Mouse (Mus musculus) naive thymus-derived CD4-positive, alpha-beta T cell, adult 2 months (primary cell): ENCODE measurements at regions not wholly inside any gene's neighbourhood (a gene's known extent, or its start where the extent isn't known, plus 50 kb on each side); places are given as distances from the start of the nearest gene placed in this dataset.
"Not testable (repeated sequence)": the region's sequence is repeated elsewhere in the genome, so short reads cannot be mapped to it uniquely, and the experiment has no call there.

Experiments
- DNase-seq: peaks from one replicate; pipeline ENCODE4 v3.0.0-alpha.2; 2011; ENCODE audit warnings: low read depth

DNA sequence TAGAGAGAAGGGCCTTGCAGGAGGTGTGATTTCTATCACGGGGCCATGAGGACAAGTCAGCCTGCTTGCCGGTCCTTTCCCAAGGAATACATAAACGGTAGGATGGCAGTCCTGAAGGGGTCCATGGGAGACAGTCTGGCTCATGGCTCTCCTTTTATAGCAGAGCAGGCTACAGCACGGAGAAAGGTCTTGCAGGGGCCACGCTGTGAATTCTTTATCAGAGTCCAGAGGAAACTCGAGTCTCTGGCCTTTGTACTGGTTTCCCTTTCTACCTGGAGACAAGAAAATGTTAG, 1984.0 kb downstream of the 4930444P10Rik start:
- no peak for DNase-seq

- DNase-seq: no peak
These were observed 1984.5 kb downstream of the 4930444P10Rik start for GRCm38 (mm10) chr1:14108450-14109189.

- DNase-seq: not testable (repeated sequence)
These were observed 1987.6 kb downstream of the 4930444P10Rik start for GRCm38 (mm10) chr1:14105521-14105920.

- DNase-seq: no peak
These were observed 1988.6 kb downstream of the 4930444P10Rik start for GRCm38 (mm10) chr1:14104529-14104928.

- DNase-seq: no peak
These were observed 1994.1 kb downstream of the 4930444P10Rik start for GRCm38 (mm10) chr1:14099031-14099430.

- DNase-seq: no peak
These were observed 1995.4 kb downstream of the 4930444P10Rik start for GRCm38 (mm10) chr1:14097567-14098228.

DNA sequence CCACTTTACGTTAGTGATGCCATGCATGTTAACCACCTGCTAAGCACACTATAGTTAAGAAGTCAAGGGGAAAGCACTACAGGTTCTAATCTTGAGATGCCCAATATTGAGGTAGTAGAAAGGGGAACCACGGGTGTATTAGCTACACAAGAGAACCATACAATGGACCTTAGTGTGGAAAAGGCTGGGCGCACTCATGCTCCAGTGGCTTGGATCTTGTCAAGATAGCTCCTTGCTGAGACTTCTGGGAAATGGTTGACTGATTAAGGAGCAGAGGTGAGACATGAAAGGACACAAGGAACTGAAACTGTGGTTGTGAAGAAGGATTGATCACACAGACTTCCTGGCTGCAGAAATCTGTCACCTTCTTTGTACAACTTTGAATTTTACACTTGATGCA, 2028.3 kb downstream of the 4930444P10Rik start:
- DNase-seq: no peak

DNA sequence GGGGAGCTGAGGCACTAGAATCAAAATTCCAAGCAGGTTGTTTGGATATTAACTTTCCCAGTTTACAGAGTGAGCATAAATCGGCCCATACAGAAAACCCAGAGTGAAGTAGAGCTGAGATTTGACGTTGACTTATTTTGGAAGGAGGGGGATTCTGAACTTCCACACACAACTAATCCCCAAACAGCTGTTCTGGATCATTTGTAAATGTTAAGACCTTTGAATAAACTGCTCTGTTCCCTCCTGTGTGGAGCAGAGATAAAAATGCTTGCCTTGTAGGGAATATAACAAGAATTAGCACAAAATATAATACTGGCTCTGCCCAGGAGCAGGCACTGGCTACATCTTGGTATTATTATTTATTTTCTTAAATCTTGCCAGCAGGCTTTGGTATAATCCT, 2057.0 kb downstream of the 4930444P10Rik start:
- DNase-seq: no peak

- DNase-seq: no peak
These were observed 2081.6 kb downstream of the 4930444P10Rik start for GRCm38 (mm10) chr1:14011484-14011883.

GRCm38 (mm10) chr1:14010789-14011188, 2082.3 kb downstream of the 4930444P10Rik start:
- DNase-seq: no peak

GRCm38 (mm10) chr1:14002550-14002949, 2090.6 kb downstream of the 4930444P10Rik start:
- no peak for DNase-seq

DNA sequence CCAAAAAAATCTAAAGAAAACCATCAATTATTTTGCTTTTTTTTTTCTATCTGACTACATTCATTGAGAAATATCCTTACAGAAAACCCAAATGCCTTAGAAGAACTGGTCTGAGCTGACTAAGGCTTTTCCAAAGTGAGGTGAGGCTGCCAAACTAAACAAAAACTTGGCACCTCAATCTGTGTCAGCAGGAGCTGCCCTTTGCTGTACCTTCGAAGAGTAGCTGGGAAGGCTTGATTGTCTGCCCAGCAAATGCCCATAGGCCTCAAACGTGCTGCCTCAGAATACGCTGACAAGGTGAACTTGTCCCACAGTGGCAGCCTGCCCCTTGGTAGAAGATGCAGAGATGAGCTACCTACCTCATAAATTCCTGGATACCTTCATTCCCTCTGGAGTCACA, 2091.7 kb downstream of the 4930444P10Rik start:
- DNase-seq: no peak

GRCm38 (mm10) chr1:14000605-14001395, 2092.3 kb downstream of the 4930444P10Rik start:
- DNase-seq: no peak

DNA sequence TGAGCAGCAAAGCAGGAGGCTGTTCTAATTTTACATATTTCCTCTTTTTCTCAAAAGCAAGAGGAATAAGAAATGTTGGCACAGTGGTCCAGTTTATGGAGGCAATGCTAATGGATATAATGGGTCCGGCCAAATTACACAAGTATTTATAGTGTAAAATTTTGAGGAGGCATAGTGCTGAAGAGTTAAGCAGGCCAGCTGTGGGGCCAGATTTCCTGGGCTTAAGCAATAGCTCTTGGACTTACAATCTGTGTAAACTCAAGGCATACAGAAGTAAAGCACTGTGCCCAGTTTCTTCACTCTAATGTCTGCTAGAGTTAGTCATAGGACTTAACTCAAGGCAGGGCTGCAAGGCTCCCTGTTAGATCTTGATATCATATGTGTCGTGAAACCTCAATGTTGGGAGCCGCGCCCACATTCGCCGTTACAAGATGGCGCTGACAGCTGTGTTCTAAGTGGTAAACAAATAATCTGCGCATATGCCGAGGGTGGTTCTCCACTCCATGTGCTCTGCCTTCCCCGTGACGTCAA, 2094.9 kb downstream of the 4930444P10Rik start:
- DNase-seq: no peak

DNA sequence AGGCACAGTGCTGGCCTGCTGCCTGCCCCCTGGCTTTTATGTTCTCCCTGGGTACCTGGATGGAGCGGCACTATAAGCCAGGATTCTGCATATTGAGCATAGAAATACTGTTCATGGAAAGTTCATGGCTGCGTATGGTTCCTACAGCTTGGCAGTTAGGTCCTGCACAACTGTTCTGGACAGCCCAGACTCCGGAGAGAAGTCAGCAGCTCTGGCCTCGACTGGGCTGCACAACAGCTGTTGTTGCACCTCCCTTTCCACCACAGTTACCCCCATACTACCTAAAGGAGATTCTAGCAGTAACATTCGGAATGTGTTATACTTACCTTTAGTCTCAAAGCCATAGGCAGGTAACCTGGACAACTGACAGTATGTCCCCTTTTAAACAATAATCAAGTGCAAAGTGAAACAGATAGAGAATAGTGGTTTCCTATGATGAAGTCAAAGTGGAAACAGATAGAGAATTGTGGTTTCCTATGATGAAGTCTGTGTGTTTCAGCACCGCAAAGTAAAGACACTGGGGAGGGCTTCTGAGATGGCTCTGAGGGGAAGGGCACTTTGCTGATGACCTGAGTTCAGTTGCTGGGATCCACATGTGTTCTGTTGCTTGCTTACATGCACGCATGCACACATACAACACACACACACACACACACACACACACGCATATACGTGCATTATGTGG, 2099.2 kb downstream of the 4930444P10Rik start:
- no peak for DNase-seq

DNA sequence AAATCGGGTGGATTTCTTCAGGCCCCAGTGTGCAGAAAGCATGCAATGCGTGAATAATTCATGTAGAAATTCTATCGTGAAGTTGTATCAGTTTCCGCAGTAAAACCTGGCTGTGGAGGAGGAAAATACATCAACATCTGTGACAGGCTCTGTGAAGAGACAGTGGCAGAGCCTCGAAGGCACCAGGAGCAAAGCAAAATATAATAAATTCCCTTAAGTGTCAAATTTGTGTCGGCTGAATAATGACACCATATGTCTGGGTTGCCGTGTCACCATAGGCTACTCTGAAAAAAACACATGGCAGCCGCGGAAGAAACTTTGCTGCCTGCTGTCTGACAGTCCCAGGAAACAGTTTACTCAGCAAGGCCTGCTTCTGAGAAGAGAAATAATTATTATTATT, 2100.1 kb downstream of the 4930444P10Rik start:
- no peak for DNase-seq

DNA sequence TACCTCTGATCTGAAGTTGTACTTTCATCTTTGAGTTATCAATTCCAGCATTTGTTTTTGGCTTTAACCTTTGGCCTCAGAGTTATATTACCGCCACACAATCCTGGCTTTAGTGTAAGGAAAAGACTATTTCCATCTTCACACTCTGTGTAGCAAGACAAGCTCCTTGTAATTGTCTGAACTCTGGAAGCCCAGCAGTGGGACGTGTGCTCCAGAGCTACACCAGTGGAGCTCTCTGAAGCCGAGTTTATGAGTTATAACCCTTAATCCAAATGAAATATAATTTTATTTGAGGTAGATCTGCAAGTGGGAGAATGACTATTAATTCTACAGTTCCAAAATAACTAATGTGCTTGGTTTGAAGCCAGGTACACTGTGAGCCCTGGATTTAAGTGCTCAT, 2103.8 kb downstream of the 4930444P10Rik start:
- no peak for DNase-seq

DNA sequence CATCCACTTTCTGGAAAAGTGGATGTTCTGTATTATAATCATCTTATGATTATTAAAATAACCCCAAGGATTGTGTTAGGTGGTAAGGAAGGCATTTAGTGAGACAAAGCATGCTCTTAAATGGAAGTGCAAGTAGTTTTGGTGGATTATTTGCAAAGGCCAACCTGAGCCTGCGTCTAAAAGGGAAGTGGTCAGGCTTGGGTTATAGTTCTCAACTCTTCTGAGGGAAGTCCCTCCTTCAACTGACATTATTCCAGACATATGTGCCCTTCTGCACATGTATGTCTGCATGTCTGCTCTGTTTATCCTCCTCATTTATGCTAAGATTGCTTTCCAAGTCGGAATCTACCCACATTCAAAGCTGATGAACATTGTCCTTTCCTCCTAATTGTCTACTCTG, 2108.3 kb downstream of the 4930444P10Rik start:
- DNase-seq: no peak

DNA sequence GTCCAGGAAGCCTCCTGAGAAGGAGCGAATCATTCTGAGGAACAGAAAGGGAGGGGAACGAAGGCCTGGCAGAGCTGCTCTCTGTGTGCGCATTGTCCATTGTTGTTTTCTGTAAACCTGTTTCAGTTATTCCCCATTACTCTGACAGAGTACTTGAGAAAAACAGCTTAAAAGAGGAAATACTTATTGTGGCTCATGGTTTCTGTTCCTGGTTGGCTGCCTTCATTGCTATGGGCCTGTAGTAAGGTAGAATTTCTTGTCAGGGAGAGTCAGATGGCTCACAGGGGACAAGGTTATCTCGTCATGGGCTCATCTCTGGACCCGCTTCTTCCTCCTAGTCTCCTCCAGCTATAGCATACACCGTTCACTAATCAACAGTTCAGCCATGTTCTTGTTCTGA, 2112.9 kb downstream of the 4930444P10Rik start:
- DNase-seq: no peak

GRCm38 (mm10) chr1:13978640-13979039, 2114.5 kb downstream of the 4930444P10Rik start:
- DNase-seq: no peak

- DNase-seq: no peak
These were observed 2115.9 kb downstream of the 4930444P10Rik start for GRCm38 (mm10) chr1:13977207-13977606.

DNA sequence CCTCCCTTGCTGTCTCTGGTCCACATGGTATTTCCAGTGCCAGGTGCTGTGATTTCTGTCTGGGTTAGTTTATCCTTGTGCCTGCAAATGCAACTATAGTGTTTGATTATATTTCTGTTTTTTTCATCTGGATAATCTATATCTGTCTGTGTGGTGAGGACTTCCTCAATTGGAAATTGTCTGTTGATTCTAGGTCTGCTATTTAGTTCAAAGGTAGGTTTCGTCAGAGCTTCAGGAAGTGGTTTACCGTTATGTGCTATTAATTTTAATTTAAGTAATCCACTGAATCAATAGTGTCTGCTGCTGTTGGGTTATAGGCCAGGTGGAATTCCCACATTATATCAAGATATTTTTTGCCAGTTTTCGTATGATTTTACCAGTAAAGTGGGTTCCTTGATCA, 2143.9 kb downstream of the 4930444P10Rik start:
- DNase-seq: no peak
